Mouse (Mus musculus) mouse embryonic stem cell (cell line): ENCODE measurements around the gene Mpzl3.

Source experiments
- in situ Hi-C, 2 experiments: fragments of 300-500 bp; cut with MboI; formaldehyde crosslinking; loops; 1 replicate in 1 of 2; 3 replicates in 1 of 2; pipeline ENCODE4 v1.14.3; 2019 to 2020; ENCODE audit warnings: low sequenced_read_pairs in 2 of 2, low pct_unique_long_range_greater_than_20kb in 1 of 2, mixed read lengths in 1 of 2; ENCODE audit not compliant: unreplicated experiment in 1 of 2

Mpzl3 gene

GRCm38 (mm10) chr9:45121001-45121400, 66.0 kb downstream of the Mpzl3 start:
- in situ Hi-C loops = loop anchor here in 1 of 2 experiments (5.0 kb wide), 1 partner anchor 94 kb away; no protein-coding TSS in a partner anchor

- in situ Hi-C loops = loop anchor here in 1 of 2 experiments (5.0 kb wide), 1 partner anchor 94 kb away; no protein-coding TSS in a partner anchor
These were observed 66.8 kb downstream of the Mpzl3 start for GRCm38 (mm10) chr9:45121769-45122168.

DNA sequence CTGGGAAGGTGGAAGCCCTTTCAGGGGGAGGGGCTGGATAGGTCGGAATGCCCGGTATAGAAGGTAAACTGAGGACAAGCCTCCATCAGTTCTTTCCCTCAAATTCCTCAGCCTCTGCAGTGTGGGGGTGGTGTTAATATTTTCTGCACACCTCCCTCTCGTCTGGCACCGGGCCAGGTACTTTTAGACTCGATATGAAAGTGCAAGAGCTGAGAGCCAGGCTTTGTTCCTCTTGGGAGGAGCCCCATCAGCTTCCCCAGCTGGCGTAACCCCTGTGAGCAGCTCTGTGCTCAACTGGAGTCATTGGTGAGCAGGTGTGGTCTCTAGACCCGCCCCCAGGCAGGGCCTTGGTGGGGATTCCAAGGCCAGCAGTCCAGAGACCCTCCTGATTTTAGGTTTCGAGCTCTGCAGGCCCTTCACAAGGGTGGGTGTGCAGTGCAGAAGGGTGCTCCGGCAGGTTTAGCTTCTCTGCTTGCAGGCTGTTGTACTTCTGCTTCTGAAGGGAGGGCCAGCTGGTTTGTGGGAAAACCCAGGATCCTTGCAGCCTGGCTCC, 67.3 kb downstream of the Mpzl3 start:
- in situ Hi-C loops = loop anchor here in 1 of 2 experiments (5.0 kb wide), 1 partner anchor 95 kb away; no protein-coding TSS in a partner anchor

GRCm38 (mm10) chr9:45125211-45125610, 70.2 kb downstream of the Mpzl3 start:
- in situ Hi-C loops = loop anchor here in 1 of 2 experiments (25.0 kb wide), 1 partner anchor 663 kb away; the partner anchor contains the start of gene Upk2

GRCm38 (mm10) chr9:45126941-45127340, 72.0 kb downstream of the Mpzl3 start:
- in situ Hi-C loops = loop anchor here in 1 of 2 experiments (25.0 kb wide), 1 partner anchor 665 kb away; the partner anchor contains the start of gene Upk2
